Mouse (Mus musculus): Measurements from ENCODE around the gene Rbm20. TPM values are rescaled to one million over a fixed set of nuclear protein-coding genes. Genes with fewer than 3 reads are reported as not detected.

Gene Rbm20
- total and polyA plus RNA-seq, 3 experiments, result 37.3 to 58.6 TPM; not detected in 1

- H3K27me3 ChIP-seq (ENCODE audit: control insufficient read depth in 1 of 2, insufficient read depth in 2 of 2, low read length in 2 of 2), result no peaks in the 10 kb centered on the region
- no peaks in the 10 kb centered on the region for H3K79me2 ChIP-seq (ENCODE audit: control insufficient read depth, insufficient read depth, low read length, poor library complexity)
- TF ChIP-seq POLR2A (IDR thresholded peaks at IDR 0.05; ENCODE audit: control insufficient read depth in 1 of 2, insufficient read depth in 1 of 2, low read depth in 1 of 2, low read length in 2 of 2, poor library complexity in 1 of 2) (peak in 1 of 2 experiments; percentile 40; a peak in 1 of 4 replicates), POLR2AphosphoS2 (IDR thresholded peaks at IDR 0.05; ENCODE audit: low read length) (peak; percentile 25), POLR2AphosphoS5 (IDR thresholded peaks at IDR 0.05; ENCODE audit: borderline replicate concordance, low read depth, low read length) (peak; percentile 90), CHD2 (IDR thresholded peaks at IDR 0.05; ENCODE audit: low read length) (no peak), CTCF (IDR thresholded peaks at IDR 0.05 in 2 of 3, conservative IDR thresholded peaks at IDR 0.05 in 1 of 3; ENCODE audit: control insufficient read depth in 1 of 3, insufficient read depth in 1 of 3, low read depth in 2 of 3, low read length in 3 of 3, poor library complexity in 1 of 3, severe bottlenecking in 1 of 3) (no peak)
- no peak for DNase-seq (ENCODE audit: low read depth, low spot score)
- H3K4me1 ChIP-seq (ENCODE audit: control insufficient read depth in 1 of 2, insufficient read depth in 2 of 2, low read length in 2 of 2), result peaks cover 0 to 4% of the 10 kb centered on the region in 2 experiments; a peak in 1 of 4 replicates
- no peak overlapping the region for H3K27ac ChIP-seq (ENCODE audit: control insufficient read depth, low read depth, low read length)
- H3K36me3 ChIP-seq (ENCODE audit: control insufficient read depth in 1 of 2, insufficient read depth in 2 of 2, low read length in 2 of 2), result no peaks in the 10 kb centered on the region; a peak in 1 of 4 replicates
- no peak overlapping the region for H3K4me3 ChIP-seq (ENCODE audit: control insufficient read depth in 1 of 2, insufficient read depth in 1 of 2, low read depth in 2 of 2, low read length in 2 of 2)
- H3K9ac ChIP-seq (ENCODE audit: control insufficient read depth, low read depth, low read length, poor library complexity, severe bottlenecking), result no peak overlapping the region
- H3K9me3 ChIP-seq (replicated peaks; ENCODE audit: insufficient read depth, low read length), result no peaks in the 10 kb centered on the region
Measured at GRCm38 (mm10) chr19:53650921-53651320, 26.2 kb upstream of the Rbm20 start.

GRCm38 (mm10) chr19:53652267-53652666 is 24.8 kb upstream of the Rbm20 start:
- peaks cover 0 to 6% of the 10 kb centered on the region in 2 experiments; a peak in 2 of 4 replicates for H3K36me3 ChIP-seq (ENCODE audit: control insufficient read depth in 1 of 2, insufficient read depth in 2 of 2, low read length in 2 of 2)
- H3K9me3 ChIP-seq (replicated peaks; ENCODE audit: insufficient read depth, low read length), result no peaks in the 10 kb centered on the region
- H3K4me1 ChIP-seq (ENCODE audit: control insufficient read depth in 1 of 2, insufficient read depth in 2 of 2, low read length in 2 of 2), result peaks cover 4 to 10% of the 10 kb centered on the region in 2 experiments
- no peak overlapping the region for H3K27ac ChIP-seq (ENCODE audit: control insufficient read depth, low read depth, low read length)
- no peak overlapping the region for H3K4me3 ChIP-seq (ENCODE audit: control insufficient read depth in 1 of 2, insufficient read depth in 1 of 2, low read depth in 2 of 2, low read length in 2 of 2)
- no peaks in the 10 kb centered on the region for H3K79me2 ChIP-seq (ENCODE audit: control insufficient read depth, insufficient read depth, low read length, poor library complexity)
- TF ChIP-seq POLR2AphosphoS2 (IDR thresholded peaks at IDR 0.05; ENCODE audit: low read length) (no peak), MYC (IDR thresholded peaks at IDR 0.05; ENCODE audit: low read depth, low read length) (no peak), MEF2A (IDR thresholded peaks at IDR 0.05; ENCODE audit: extremely low read depth, insufficient replicate concordance, low read depth, low read length, poor library complexity, severe bottlenecking) (no peak), ZNF384 (IDR thresholded peaks at IDR 0.05; ENCODE audit: low read depth, low read length) (no peak), GABPA (IDR thresholded peaks at IDR 0.05; ENCODE audit: low read depth, low read length) (no peak), ZMIZ1 (IDR thresholded peaks at IDR 0.05; ENCODE audit: low read depth, low read length) (no peak), JUND (IDR thresholded peaks at IDR 0.05; ENCODE audit: low read depth, low read length) (no peak), MAFK (IDR thresholded peaks at IDR 0.05; ENCODE audit: borderline replicate concordance, low read depth, low read length) (no peak)
- no peak for DNase-seq (ENCODE audit: low read depth, low spot score)
- no peak overlapping the region for H3K9ac ChIP-seq (ENCODE audit: control insufficient read depth, low read depth, low read length, poor library complexity, severe bottlenecking)
- H3K27me3 ChIP-seq (ENCODE audit: control insufficient read depth in 1 of 2, insufficient read depth in 2 of 2, low read length in 2 of 2), result no peaks in the 10 kb centered on the region

GRCm38 (mm10) chr19:53653624-53654467 is 23.3 kb upstream of the Rbm20 start:
- Histone ChIP-seq H3K4me3 (ENCODE audit: control insufficient read depth in 1 of 2, insufficient read depth in 1 of 2, low read depth in 2 of 2, low read length in 2 of 2) (no peak overlapping the region), H3K9ac (ENCODE audit: control insufficient read depth, low read depth, low read length, poor library complexity, severe bottlenecking) (no peak overlapping the region)
- TF ChIP-seq NELFE (IDR thresholded peaks at IDR 0.05; ENCODE audit: low read depth, low read length) (no peak), ZMIZ1 (IDR thresholded peaks at IDR 0.05; ENCODE audit: low read depth, low read length) (no peak), TCF12 (IDR thresholded peaks at IDR 0.05; ENCODE audit: low read depth, low read length) (no peak), POLR2AphosphoS5 (IDR thresholded peaks at IDR 0.05; ENCODE audit: borderline replicate concordance, low read depth, low read length) (no peak), MAFK (IDR thresholded peaks at IDR 0.05; ENCODE audit: borderline replicate concordance, low read depth, low read length) (no peak), BHLHE40 (IDR thresholded peaks at IDR 0.05; ENCODE audit: borderline replicate concordance, low read depth, low read length) (no peak), E2F4 (IDR thresholded peaks at IDR 0.05; ENCODE audit: borderline replicate concordance, low read depth, low read length) (no peak), SIN3A (IDR thresholded peaks at IDR 0.05; ENCODE audit: low read length) (no peak), CHD1 (IDR thresholded peaks at IDR 0.05; ENCODE audit: low read depth, low read length) (no peak), MYB (IDR thresholded peaks at IDR 0.05; ENCODE audit: low read depth, low read length) (no peak), NRF1 (IDR thresholded peaks at IDR 0.05; ENCODE audit: insufficient read depth, low read depth, low read length, poor library complexity, severe bottlenecking) (no peak), CTCF (IDR thresholded peaks at IDR 0.05 in 2 of 3, conservative IDR thresholded peaks at IDR 0.05 in 1 of 3; ENCODE audit: control insufficient read depth in 1 of 3, insufficient read depth in 1 of 3, low read depth in 2 of 3, low read length in 3 of 3, poor library complexity in 1 of 3, severe bottlenecking in 1 of 3) (no peak), ETS1 (IDR thresholded peaks at IDR 0.05; ENCODE audit: low read depth, low read length) (no peak), ELF1 (IDR thresholded peaks at IDR 0.05; ENCODE audit: low read depth, low read length) (no peak), MAZ (IDR thresholded peaks at IDR 0.05; ENCODE audit: low read depth, low read length) (no peak)

More at GRCm38 (mm10) chr19:53653624-53654467, 23.3 kb upstream of the Rbm20 start:
- peaks cover 4 to 17% of the 10 kb centered on the region in 2 experiments for H3K4me1 ChIP-seq (ENCODE audit: control insufficient read depth in 1 of 2, insufficient read depth in 2 of 2, low read length in 2 of 2)
- no peaks in the 10 kb centered on the region for H3K27me3 ChIP-seq (ENCODE audit: control insufficient read depth in 1 of 2, insufficient read depth in 2 of 2, low read length in 2 of 2)
- H3K79me2 ChIP-seq (ENCODE audit: control insufficient read depth, insufficient read depth, low read length, poor library complexity), result no peaks in the 10 kb centered on the region
- peaks cover 0 to 12% of the 10 kb centered on the region in 2 experiments; a peak in 2 of 4 replicates for H3K36me3 ChIP-seq (ENCODE audit: control insufficient read depth in 1 of 2, insufficient read depth in 2 of 2, low read length in 2 of 2)
- H3K9me3 ChIP-seq (replicated peaks; ENCODE audit: insufficient read depth, low read length), result no peaks in the 10 kb centered on the region
- no peak overlapping the region for H3K27ac ChIP-seq (ENCODE audit: control insufficient read depth, low read depth, low read length)
- no peak for DNase-seq (ENCODE audit: low read depth, low spot score)

Data from MEL (cell line).